ENCODE assay signal across 8 mouse cellular contexts in genomic region chr13:117604073-117604472, GRCm38 (mm10). TPM values are rescaled to one million over a fixed set of nuclear protein-coding genes. Genes with fewer than 3 reads are reported as not detected.
DNase-seq lines count a peak whose midpoint lies in the region; ATAC-seq lines count a peak whose summit lies in the region.

No protein-coding gene starts in this region.

- no peak for ATAC-seq in cerebellum, adult (ENCODE audit: insufficient number of reproducible peaks, low FRiP score, low TSS enrichment)
- no peak for ATAC-seq in hindbrain, embryonic 13.5 days (ENCODE audit: low FRiP score)
- ATAC-seq in midbrain, embryonic 13.5 days = no peak

- peaks cover 26% of the 10 kb centered on the region for H3K27me3 ChIP-seq in hindbrain, embryonic 13.5 days
- peaks cover 21% of the 10 kb centered on the region for H3K27me3 ChIP-seq in midbrain, embryonic 13.5 days

- peak overlapping the region; percentile 74; the same call in 1 of the 2 replicates for H3K9ac ChIP-seq in hindbrain, embryonic 13.5 days
- H3K9ac ChIP-seq in midbrain, embryonic 13.5 days (replicated peaks) = no peak overlapping the region; the same call in 1 of the 2 replicates

- peak overlapping the region; percentile 62 for H3K4me3 ChIP-seq in hindbrain, embryonic 13.5 days
- peak overlapping the region; percentile 76 for H3K4me3 ChIP-seq in midbrain, embryonic 13.5 days (replicated peaks)

- peaks cover 16% of the 10 kb centered on the region for H3K4me1 ChIP-seq in hindbrain, embryonic 13.5 days (replicated peaks)
- peaks cover 15% of the 10 kb centered on the region for H3K4me1 ChIP-seq in midbrain, embryonic 13.5 days (replicated peaks)

- DNase-seq in cerebellum, postnatal 14 days = peak; percentile 8 to 30
- DNase-seq in urinary bladder, postnatal 25 days (ENCODE audit: low spot score) = peak; percentile 19
- DNase-seq in urinary bladder, postnatal 10 days (ENCODE audit: low spot score) = no peak
- DNase-seq in gastrocnemius, postnatal 36 days = no peak
- DNase-seq in frontal cortex, postnatal 25 days (ENCODE audit: low spot score in 2 of 2) = no peak

- intact Hi-C loops in gastrocnemius, postnatal 36 days (cut with DNase I) = no loop called here

- 40% methylated on average over 7 of the region's 7 CpGs for WGBS in hindbrain, embryonic 13.5 days
- 35% methylated on average over 7 of the region's 7 CpGs for WGBS in midbrain, embryonic 13.5 days

- no peak overlapping the region for H3K27ac ChIP-seq in hindbrain, embryonic 13.5 days
- no peak overlapping the region for H3K27ac ChIP-seq in midbrain, embryonic 13.5 days

- H3K9me3 ChIP-seq in hindbrain, embryonic 13.5 days = no peaks in the 10 kb centered on the region
- no peaks in the 10 kb centered on the region for H3K9me3 ChIP-seq in midbrain, embryonic 13.5 days

- H3K4me2 ChIP-seq in hindbrain, embryonic 13.5 days = peak overlapping the region; percentile 68
- H3K4me2 ChIP-seq in midbrain, embryonic 13.5 days (replicated peaks) = peak overlapping the region; percentile 92

- no peaks in the 10 kb centered on the region for H3K36me3 ChIP-seq in hindbrain, embryonic 13.5 days
- no peaks in the 10 kb centered on the region for H3K36me3 ChIP-seq in midbrain, embryonic 13.5 days

RNA-seq across cellular contexts. Expression of gene Hcn1, which starts 2.0 kb away (rescaled TPM):
- polyA plus RNA-seq in hindbrain, embryonic 13.5 days (2015; fragmentation: Nextera tagmentation; extraction: Ambion mirVana) = 0.69 and 0.71 TPM in 2 replicates
- polyA plus RNA-seq in midbrain, embryonic 13.5 days (2015; fragmentation: Nextera tagmentation; extraction: Ambion mirVana) = 0.14 and 0.23 TPM in 2 replicates
- total RNA-seq in gastrocnemius, postnatal 36 days (2021) = under 1 TPM; 0.03 to 0.05 TPM

Comparison
In these comparisons a context has a peak if more than half of its experiments do, and no peak if none do; other contexts are left out.
1. DNase-seq: peak in cerebellum, postnatal 14 days (2 of 2) and urinary bladder, postnatal 25 days (single experiment); none in urinary bladder, postnatal 10 days (single experiment), gastrocnemius, postnatal 36 days (0 of 2) and frontal cortex, postnatal 25 days (0 of 2).